Mouse (Mus musculus) thymus, postnatal 14 days (tissue): ENCODE data around the gene Fosl2.
A peak's percentile ranks its signal among the peaks of the same experiment; 100 is the strongest.

Source experiments
- DNase-seq: peaks from one replicate; pipeline ENCODE4 v3.0.0; 2021

Fosl2 gene

DNA sequence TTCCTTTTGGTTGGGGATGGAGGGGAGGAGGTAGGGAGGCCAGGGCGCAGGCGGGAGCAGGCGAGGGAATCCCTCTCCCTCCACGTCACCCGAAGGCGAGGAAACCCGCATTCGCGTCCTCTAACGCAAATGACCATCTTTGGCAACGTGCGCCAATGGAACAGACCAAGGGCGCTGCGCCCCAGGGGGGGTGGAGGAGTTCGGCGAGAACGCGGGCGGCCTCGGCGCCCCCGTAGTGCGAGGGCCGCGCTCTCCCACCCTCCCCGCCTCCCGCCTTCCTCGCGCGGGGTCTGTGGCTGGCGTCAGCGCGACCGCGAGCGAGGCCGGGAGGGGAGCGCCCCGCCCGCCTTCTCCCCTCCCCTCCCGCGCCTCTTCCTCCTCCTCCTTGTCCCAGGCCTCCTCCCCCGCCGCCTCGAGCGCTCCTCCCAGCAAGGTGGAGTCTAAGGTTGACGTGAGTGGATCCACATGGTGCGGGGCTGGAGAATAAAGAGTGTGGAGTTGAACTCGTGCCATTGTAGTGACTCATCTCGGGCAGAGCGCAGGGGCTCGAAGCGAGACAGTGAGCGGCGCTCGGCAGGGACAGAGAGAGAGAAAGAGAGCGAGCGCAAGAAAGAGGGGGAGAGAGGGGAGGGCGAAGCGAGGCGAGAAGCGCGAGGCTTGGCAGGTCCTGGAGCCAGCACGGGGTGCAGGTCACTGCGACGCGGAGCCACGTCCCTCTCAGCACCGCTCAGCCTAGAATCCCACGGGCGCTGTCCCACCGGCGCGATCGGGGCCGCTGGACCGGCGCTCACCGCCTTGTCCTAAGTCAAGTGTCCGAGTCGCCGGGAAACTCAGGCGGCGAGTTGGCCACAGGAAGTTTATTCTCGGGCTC, at the start of gene Fosl2:
Gene Fosl2 (plus strand): TSS at position 466 of the 871 bp plus-strand sequence.
- DNase-seq, result peak; percentile 82

DNA sequence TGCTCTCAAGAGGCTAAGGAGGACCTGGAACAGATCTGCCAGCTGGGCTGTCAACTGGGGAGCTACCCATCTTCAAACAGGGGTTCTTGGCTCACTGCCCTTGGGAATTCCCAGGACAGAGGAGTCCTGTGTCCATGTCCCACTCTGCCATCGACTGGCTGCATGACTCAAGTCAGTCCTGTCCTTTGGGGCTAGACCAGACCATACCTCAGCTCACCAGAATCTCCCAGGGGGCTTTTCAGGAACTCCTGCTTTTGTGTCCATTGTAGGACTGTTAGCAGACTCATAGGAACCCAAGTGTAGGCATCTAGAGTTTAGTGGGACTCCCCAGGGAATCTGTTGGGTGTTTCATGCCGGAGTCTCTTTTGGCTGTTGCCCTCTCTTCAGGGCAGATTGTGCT, 49.6 kb upstream of the Fosl2 start:
- no peak for DNase-seq

DNA sequence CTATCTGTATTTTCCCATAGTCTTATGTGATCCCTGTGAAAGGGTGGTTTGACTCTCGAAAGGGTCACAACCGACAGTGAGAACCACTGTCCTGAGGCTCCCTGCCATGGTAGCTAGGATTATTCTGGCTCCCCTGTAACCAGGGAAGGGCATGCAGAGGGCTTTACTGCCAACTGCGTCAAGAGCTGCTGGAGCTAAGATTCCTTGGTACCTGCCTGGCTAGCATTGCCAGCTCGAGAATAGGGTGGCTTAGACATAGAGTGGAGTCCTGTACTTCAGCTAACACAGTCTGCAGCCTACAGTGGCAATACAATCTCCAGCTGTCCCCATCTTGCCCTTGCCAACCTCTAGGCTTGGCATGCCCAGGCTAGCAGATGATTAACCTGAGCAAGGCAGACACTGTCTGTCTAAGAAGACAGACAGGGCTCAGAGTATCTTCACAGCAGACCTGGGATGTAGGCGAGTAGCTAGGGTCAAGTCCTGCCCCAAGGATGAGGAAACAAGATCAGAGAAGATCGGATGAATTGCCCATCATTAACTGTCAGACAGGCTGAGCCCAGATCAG, 49.0 kb upstream of the Fosl2 start:
- DNase-seq, result no peak

DNA sequence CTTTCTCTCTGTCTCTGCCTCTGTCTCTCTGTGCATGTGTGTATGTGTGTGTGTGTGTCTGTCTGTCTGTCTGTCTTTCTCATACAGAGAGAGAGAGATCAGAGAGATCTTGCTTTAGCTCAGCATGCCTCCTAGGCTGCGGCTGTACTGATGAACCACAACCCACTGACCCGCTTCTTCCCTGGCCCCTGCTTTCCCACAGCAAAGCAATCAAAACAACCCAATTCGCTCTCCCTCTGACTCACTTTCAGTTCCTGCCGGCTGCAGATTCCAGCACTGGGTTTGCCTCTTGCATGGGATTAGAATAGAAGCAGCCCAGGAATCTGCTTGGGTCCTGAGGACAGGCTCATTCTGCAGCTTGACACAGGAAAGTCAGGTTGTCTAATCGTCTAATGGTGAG, 46.1 kb upstream of the Fosl2 start:
- DNase-seq, result no peak

DNA sequence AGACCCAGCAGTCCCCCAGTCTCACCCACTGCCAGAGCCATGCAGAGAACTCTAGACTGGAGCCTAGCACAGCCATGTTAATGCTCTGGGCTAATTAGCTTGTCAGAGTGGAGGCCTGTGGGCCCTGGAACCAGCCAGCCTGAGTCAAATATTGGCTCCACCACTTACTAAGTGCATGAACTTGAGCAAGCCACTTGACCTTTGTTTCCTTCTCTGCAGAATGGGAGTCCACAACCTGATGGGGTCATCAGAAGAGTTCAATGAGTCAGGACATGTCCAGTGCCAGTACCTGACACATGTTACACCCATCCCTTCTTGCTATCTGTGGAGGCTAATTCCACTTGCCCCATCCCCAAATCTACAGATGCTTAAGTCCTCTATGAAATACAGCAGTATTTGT, 43.3 kb upstream of the Fosl2 start:
- DNase-seq, result no peak

DNA sequence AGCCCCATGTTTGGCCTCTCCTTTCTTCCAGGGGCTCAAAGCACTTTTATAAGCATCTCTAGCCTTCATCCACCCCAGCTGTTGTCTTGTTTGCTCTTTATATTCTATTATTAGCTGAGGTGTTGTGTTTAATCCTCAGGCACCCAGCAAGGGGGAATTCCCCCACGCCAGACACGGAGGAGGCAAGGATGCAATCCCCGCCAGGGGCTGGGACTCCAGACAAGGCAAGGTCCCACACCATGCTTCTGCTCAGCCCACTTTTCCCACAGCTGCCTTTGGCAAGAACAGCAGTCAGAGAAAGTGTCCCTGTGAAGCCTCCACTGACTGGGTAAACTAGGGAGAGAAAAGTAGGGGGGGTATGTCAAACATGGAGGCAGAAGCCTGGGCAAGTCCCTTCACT, 36.9 kb upstream of the Fosl2 start:
- DNase-seq, result no peak

DNA sequence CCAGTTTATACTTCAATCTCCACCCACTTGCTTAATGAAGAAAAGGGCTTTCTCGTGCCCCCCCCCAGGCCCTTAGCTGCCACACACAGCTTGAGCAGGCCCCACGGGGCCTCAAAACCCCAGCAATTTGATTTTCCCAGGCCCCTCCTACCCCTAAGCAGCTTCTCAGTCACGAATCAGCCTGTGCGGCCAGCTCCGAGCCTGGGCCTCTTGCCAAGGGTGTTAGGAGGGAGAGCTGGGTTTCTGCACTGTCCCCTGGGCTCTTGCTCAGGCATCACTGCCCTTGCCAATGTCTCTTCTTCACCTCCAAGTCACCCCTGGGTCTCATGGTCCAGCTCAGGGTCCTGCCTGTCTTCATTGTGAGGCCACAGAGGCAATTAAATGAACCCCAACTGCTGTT, 33.1 kb upstream of the Fosl2 start:
- DNase-seq, result no peak

DNA sequence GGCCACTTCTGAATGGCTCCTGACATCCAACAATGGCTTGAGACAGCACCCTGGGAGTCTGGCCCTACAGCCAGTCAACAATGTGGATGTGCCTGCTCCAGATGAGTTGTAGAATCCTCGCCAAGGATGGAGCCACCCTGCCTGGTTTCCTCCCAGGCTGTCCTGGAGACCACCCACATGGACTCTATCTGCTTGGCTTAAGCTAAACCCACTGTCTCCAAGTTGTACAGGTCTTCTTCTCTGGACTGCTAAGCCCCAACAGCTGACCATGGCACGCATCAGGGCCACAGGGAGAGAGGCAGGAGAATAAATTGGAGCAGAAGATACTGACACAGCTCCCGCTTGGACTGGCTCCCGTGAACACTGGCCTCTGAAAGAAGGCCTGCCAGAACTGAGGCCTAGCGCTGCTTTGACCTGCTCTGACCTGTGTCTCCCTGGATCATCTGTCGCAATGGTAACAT, 32.6 kb upstream of the Fosl2 start:
- DNase-seq, result no peak

DNA sequence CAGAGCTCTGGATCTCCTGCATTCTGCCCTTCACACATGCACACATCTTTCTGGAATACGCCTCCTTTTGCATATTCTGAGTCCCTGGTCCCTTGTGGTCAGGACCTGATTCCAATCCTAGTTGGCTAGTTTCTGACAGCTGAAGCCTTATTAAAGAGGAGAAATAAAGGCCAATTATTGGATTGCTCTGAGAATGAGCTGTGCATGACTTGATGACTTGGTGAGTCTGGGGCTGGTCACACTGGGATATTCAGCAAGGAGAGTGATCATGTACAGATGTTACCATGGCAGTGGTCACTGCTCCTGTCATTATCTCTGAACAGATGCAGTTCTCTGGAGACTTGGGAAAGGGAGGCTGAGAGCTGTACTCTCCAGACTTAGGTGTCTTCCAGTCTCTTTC, 32.1 kb upstream of the Fosl2 start:
- no peak for DNase-seq

DNA sequence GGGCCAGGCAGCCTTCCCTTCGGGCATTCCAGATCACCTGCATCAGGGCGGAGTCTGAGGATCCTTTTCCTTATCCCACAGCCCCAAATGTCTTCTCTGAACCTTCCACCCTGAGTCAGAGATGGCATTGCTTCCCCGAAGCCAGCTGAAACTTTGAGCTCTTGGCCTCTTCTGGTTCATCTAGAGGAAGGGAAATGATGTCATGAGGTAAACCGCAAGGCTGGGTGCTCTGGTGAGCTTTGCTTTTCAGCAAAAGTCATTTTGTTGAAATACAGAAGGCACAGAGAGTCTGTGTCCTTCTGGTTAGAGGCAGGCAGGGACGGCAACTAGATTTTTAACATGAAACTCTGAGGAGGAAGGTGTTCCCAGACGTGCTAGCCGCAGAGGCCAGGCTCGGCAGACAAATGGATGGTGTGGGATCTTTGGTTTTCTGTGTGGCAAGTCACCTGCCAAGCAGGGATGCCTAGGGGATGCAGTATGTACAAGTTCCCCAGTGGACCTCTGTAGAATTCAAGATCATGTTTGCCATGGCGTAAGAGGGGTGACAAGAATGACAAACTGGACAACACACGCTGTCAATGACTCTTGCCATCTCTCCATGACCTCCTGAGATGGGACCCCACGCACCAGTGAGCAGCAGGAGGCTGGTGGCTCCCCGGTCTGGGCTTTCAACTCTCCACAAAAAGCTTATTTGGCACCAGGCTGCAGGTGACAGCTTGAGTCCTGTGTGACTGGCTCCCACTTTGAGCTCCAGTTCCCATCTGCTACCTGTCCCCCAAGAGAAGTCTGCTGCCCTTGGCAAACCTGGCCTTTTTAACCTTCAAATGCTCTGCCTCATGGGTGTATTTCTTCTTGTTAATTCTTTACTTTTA, 31.2 kb upstream of the Fosl2 start:
- DNase-seq, result peak; percentile 74

DNA sequence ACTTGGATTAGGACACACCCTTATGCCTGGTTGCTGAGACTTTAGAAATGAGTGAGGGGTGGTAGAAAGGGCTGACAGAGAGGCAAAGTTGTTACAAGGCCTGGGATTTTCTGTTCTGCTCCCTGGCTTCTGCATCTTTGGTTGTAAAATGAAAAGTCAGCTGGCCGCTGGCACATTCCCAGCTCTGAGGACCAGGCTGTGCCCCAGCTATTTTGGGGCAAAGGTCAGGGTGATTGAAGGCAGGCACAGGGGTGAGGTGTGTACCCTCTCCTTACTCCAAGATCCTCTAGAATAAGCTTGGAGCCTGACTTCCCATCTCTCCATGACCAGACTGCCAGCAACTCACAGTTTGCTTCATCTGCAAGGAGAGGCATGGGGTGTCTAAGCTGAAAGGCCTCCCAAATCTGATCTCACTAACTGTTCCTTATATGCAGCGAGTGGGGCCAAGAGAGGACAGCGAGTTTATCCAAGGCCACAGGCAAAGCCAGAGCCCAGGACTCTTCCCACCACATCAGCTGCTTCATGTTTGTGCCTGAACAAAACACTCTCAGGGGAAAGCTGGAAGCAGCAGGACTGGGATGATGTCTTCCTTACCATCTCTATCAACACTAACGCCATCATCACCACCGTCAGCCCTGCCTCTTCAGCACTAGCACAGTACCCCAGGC, 29.0 kb upstream of the Fosl2 start:
- DNase-seq, result no peak

DNA sequence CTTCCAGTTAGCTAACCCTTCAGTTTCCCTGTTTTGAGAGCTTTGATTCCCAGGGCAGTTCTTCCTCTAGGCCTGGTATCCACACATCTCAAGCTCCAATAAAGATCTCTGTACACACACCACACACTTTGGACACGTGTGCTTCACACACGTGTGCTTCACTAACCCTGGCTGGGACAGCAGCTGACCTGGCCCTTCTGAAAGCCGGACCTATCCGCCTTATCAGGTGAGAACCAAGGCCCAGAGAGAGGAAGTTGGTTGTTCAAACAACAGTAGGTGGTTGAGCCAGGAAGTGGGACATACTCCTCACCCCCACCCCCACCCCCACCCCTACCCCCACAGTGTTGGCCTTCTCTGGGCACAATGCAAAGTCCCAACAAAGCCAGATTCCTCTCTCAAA, 24.9 kb upstream of the Fosl2 start:
- no peak for DNase-seq

DNA sequence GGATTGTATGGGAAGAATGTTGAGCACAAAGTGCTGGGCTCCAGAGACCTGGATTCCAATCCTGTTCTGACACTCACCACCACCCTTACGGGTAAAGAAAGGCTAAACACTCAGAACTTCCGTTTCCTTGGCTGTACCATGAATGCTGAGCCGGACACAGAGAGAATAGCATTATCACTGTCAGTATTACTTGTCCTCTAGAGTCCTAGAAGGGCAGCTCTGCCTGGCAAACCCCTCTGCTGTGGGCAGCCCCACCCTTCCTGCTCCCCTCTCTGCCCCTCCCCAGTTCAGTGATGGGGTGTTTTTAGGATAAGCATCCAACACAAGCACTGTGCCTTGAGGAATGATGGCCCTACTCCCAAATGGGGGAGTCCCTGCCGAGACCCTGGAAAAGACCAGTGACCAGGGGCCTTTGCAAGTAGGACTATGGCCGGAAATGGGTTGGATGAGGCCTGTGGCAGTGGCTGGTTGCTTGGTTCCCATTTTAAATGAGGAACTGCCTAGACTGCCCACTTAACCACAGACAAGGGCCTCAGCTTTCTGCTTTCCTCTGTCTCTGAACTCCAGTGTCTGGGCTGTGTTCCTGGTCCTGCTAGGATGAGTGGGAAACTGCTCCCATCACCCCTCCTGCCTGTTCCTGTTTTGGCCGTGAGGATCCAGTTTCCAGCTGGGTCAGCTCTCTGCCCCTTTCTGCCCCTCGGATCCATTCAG, 23.2 kb upstream of the Fosl2 start:
- DNase-seq, result no peak

DNA sequence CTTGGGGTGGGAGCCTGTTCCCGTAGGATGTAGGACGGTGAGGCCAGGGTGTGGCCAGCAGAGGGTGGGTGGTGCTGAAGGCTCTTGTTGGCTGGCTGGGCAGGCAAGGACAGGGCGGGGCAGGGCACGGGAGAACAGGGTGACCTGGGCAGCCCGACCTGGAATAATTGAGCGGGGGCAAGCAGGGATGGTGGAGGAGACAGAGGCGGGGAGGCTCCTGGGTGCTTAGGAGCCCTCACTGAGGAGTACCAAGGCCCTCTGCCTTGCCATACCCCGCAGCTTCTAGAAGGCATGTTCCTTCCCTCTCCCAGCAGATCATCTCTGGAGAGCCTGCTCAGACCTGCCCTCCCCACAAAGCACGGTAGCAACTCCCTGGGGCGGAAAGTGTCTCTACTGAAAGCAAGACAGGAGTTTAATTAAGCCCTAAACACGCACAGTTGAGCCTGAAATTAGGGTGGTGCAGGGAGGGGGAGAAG, 14.7 kb upstream of the Fosl2 start:
- no peak for DNase-seq

DNA sequence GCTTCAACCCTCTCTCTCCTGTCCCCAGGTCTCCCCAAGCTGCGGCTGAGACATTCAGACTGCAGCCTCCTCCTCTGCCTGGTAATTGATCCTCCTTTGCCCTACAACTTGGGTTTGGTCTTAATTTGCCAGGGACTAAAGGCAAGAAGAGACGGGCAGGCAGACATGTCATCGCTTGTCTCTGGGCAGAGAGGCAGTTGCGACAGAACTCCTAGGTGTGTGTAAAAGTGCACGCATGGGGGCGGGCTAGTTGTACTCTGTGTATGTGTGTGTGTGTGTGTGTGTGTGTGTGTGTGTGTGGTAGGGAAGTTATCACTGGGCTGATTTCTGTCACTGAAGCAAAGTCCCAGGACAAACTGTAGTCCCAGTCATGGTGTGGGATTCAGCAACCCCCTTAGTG, 13.7 kb upstream of the Fosl2 start:
- DNase-seq, result no peak

DNA sequence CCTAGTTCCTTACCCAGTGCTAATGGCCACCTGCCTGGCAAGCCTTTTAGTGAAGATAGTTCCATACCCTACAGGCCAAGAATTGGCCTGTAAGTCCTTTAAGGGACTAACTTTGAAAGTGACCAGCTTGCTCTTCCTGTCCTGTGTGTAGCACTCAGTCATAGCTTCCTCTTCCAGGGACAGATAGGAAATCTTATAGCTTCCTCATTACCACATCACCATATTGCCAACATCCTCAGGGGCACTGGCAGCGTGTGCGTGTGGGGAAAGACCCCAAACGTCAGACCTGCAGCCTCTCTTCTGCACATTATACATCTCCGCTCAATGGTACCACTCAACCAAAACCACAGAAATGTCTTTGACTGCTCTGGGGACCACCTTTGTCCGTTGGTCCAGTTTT, 13.2 kb upstream of the Fosl2 start:
- DNase-seq, result no peak

DNA sequence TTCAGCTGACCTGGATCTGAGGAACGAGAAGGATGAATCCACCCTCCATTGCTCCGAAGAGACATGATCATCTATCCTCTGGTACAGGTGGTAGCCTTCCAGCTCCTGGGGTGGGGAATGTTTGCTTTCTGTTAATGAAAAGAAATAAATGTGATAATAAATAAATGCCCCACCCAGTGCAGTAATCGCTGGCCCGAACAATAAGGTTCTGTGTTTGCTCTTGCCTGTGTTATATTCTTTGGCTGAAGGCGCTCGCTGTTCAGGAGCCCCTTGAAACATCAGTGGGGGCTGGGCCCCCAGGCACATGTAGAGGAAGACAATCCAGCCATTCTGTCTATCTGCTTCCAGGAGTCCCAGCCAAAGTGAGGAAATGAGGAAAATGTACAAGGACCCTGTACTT, 10.6 kb upstream of the Fosl2 start:
- no peak for DNase-seq

DNA sequence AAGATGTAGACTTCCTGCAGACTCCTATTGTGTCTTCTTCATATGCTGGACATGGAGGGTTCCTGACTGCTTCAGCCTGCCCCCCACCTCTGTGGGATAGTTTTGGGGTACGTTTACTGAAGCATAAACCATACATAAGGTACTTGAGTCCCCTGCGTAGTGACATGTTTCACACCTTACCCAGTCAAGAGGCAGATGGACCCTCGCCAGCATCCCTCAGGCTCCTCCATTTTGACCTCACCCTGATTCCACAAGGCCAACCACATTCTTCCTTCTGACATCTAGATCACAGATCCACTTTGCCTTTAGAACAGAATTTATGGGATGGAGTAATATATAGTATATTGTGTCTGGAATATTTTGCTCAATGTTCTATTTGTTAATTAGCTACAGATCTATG, 8.4 kb upstream of the Fosl2 start:
- DNase-seq, result no peak

DNA sequence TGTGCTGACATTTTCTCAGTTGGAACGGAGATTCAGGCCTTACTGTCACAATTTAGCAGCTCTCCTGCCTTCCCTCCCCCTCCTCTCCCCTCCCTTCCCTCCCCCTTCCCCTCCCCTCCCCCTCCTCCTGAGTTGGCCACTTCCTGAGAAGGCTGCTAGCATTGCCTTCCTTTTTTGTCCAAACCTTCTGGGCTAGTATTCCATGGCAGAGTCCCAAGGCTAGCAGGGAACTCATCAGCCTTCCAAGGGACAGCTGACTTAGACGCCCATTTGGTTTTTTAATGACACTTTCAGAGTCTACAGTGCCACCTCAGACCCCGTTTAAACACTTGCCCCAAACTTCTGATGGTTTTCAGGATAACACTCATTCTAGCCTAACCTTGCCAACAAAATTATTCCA, 7.7 kb upstream of the Fosl2 start:
- no peak for DNase-seq

DNA sequence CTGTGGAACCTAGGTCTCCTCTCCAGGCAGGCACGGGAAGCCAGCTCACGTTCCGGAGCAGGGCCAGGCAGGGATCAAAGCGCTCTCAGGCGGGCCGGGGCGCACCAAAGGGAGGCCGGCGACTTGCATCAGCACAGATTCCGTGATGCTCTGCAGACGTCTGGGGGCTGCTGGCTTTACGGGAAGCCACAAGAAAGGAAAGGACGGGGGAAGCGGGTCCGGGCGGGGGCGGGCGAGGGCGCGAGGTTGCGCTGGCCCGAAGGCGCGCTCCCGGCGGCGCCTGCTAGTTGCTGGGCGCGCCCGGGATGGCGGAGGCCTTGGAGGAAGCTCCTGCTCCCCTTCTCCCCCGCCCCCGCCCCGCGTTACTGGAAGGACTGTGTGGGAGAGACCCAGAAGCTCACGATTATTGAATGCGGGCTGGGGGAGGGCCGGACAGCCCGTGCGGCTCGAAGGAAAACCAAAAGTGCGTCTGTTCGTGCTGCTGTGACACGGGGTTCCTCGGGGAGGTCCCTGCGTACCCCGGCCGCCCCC, 2.6 kb upstream of the Fosl2 start:
- peak; percentile 35 for DNase-seq

DNA sequence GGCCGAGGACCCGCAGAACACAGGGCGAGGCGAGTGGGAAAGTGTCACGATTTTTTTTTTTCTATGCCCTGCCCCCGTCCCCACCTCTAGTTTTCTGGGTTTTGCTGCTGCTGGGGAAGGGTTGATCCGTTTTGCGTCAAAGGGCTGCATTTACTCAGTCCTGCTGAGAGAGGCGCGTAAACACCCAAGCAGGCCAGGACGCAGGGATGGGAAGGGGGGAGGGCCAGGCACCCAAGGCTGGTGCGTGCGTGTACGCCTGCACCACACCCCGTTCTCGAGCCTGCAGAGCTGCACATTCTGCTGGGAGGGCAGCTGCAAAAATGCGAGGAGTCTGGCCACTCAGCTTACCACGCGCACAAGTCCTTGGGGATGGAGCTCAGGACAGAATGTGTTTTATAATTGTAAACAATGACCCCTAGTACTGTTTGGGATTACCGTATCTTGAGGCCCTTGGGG, 2.0 kb upstream of the Fosl2 start:
- peak; percentile 31 for DNase-seq
